Mouse (Mus musculus) lung, postnatal 10 days (tissue): ENCODE results near the gene Bcas3.

Experiments used
- DNase-seq: peaks from one replicate; pipeline ENCODE4 v3.0.0; 2021

The Bcas3 gene

DNA sequence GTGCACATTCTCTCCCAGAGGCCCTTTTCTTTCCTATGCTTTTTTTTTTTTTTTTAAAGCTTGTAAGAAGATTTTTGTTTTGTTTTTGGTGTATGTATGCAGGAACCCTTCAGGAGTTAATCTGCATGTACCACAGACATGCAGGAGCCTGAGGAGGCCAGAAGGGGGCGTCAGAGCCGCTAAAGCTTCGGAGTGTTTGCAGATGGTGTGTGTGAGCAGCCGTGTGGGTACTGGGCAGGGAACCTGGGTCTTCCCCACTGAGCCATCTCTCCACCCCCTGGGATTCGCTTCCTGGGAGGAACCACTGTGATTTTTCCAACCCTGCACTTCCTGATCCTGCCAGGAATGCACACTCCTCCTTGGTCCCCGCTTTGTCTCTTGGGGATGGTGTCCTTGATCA, 497.8 kb downstream of the Bcas3 start:
- peak; percentile 73 for DNase-seq

- no peak for DNase-seq
Measured at GRCm38 (mm10) chr11:85857997-85858698, 505.2 kb downstream of the Bcas3 start.

GRCm38 (mm10) chr11:85864363-85864762, 511.4 kb downstream of the Bcas3 start:
- peak; percentile 32 for DNase-seq
